Mouse (Mus musculus) neural tube, embryonic 14.5 days (tissue): ENCODE measurements around the gene Sel1l2. TPM values are rescaled to one million over a fixed set of nuclear protein-coding genes. Genes with fewer than 3 reads are reported as not detected.

ENCODE experiments used
- ATAC-seq: fragments of 200-750 bp; cut with Nextera tagmentation; 2 replicates; pipeline ENCODE4 v1.8.0; 2017; ENCODE audit warnings: low read depth, mild to moderate bottlenecking, moderate TSS enrichment, moderate library complexity
- H3K27ac ChIP-seq: fragments of 300-500 bp; sonication (generic); 2 replicates; pipeline ENCODE4 v1.5.1; 2014; ENCODE audit warnings: low read depth, mild to moderate bottlenecking, control low read depth, low read length, moderate library complexity, mixed read lengths
- H3K27me3 ChIP-seq: fragments of 300-500 bp; sonication (generic); 2 replicates; pipeline ENCODE4 v1.6.1; 2014; ENCODE audit warnings: low read length; ENCODE audit not compliant: control insufficient read depth, insufficient read depth
- H3K36me3 ChIP-seq: fragments of 300-500 bp; sonication (generic); 2 replicates; pipeline ENCODE4 v1.6.1; 2014; ENCODE audit warnings: low read length, mixed read lengths; ENCODE audit not compliant: control insufficient read depth, insufficient read depth
- H3K4me1 ChIP-seq: fragments of 300-500 bp; sonication (generic); 2 replicates; pipeline ENCODE4 v1.6.1; 2014; ENCODE audit warnings: low read length; ENCODE audit not compliant: control insufficient read depth, insufficient read depth
- H3K4me2 ChIP-seq: fragments of 300-500 bp; sonication (generic); 2 replicates; pipeline ENCODE4 v1.6.1; 2014; ENCODE audit warnings: mild to moderate bottlenecking, low read depth, low read length, control low read depth
- H3K4me3 ChIP-seq: fragments of 300-500 bp; sonication (generic); 2 replicates; pipeline ENCODE4 v1.5.1; 2014; ENCODE audit warnings: low read depth, low read length, control low read depth, mixed read lengths
- H3K9ac ChIP-seq: fragments of 300-500 bp; sonication (generic); replicated peaks from 2 replicates; pipeline ENCODE4 v1.6.1; 2014; ENCODE audit warnings: low read depth, mild to moderate bottlenecking, control low read depth, low read length, mixed read lengths
- H3K9me3 ChIP-seq: fragments of 300-500 bp; sonication (generic); 2 replicates; pipeline ENCODE4 v1.6.1; 2016; ENCODE audit warnings: low read length; ENCODE audit not compliant: control insufficient read depth
- WGBS: fragments of 180-500 bp; shearing (Covaris S2); extraction: QIAGEN DNeasy Blood & Tissue Kit; methylation state at CpG from one replicate; pipeline ENCODE4 v1.1.7; 2014; 5-methylcytosine and 5-hydroxymethylcytosine counted together
- polyA plus RNA-seq: library from polyadenylated mRNA; unstranded; fragments of >200 nt; fragmentation: Nextera tagmentation; extraction: Ambion mirVana; gene quantifications from 2 replicates; pipeline ENCODE4 v1.2.1, GENCODE M21; 2014

Sel1l2 gene
- polyA plus RNA-seq, 1 experiment from 2014 or later, result not detected

DNA sequence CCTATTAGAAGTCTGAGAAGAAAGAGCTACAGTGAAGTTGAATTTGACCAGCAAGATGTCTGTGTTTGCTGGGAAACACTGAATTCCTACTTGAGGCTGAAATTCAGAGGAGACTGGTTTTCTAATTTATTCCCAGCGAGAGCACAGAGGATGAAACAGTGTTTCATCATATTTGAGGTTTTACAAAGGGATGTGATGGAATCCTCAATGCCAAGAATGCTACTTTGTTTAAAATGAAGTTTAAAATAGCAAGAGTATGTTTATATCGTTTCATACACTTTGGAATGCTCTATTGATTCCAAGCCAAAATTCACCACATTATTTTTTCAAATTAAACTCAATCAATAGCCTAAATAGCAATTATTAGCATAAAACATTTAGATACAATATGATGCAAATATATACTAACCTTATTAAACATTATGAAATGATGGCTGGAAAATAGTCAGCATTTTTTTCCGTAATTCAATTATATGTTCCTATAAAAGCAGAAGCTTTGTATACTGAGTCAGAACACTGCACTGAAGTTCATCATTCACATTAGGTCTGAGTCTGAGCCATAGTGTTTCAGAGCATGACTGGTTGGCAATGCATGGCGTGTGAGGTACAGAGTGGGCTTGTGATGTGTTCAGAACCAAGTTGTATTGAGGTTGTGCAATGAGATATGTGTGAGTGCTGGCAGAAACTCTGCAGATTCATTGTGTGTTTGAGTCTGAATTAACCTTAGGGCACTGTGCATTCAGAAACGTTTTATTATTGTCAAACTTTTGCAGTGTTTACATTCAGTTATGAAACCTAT lies 58.8 kb downstream of the Sel1l2 start:
- no peak for ATAC-seq
- 81% methylated on average over 5 of the region's 5 CpGs for WGBS
- H3K36me3 ChIP-seq, result no peaks in the 10 kb centered on the region
- no peak overlapping the region for H3K9ac ChIP-seq
- no peak overlapping the region for H3K27ac ChIP-seq
- no peak overlapping the region for H3K4me2 ChIP-seq
- no peaks in the 10 kb centered on the region for H3K27me3 ChIP-seq
- H3K9me3 ChIP-seq, result no peaks in the 10 kb centered on the region
- no peaks in the 10 kb centered on the region for H3K4me1 ChIP-seq
- H3K4me3 ChIP-seq, result no peak overlapping the region

DNA sequence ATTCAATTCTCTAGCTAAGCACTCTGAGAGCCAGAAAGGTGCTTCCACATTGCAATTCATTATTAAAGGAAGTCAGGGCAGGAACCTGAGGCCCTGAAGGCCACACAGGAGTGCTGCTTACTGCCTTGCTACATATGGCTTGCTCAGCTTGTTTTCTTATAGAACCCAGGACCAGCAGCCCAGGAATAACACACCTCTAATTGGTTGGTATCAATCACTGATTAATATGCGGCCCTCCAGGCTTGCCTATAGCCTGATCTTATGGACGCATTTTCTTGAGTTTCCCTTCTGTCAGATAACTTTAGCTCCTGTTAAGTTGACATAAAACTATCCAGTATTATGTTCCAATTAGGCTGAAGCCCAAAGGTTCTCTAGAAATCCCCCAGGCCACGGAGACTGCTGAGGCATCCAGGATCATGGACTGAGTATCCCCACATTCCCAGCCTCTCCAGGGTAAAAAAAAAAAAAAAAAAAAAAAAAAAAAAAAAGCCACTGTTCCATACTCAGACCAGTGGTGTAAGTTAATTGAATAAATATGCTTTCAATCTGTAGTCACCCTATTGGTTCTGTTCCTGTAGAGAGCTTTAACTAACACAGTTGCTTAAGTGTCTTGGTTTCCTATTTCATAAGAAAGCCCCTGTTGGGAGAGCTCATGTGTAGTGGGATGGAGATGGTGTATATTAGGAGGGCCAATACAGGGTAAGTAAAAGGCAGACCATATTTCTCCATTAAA lies 86.4 kb downstream of the Sel1l2 start:
- ATAC-seq, result no peak
- Histone ChIP-seq H3K4me2 (no peak overlapping the region), H3K27ac (no peak overlapping the region), H3K36me3 (no peaks in the 10 kb centered on the region), H3K9ac (no peak overlapping the region), H3K4me1 (no peaks in the 10 kb centered on the region), H3K27me3 (no peaks in the 10 kb centered on the region), H3K4me3 (no peak overlapping the region), H3K9me3 (no peaks in the 10 kb centered on the region)
- 77% methylated on average over 3 of the region's 3 CpGs for WGBS

DNA sequence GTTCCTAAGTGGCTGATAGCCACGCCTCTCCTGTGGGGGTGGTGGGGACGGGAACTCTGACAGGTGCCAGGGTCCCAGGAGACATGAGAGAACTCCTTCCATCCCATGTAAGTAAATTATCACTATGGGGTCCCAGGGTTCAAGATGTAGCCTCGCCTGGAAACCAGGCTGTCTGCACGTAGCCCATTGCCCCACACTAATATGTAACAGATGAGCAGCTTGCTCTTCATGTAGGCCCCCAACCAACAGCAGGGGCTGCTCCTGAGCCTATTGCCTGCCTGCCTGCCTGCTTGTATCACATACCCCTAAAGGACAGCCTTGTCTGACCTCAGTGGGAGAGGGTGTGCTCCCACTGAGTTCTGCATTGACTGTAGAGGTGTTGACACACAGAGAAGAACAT lies 92.4 kb downstream of the Sel1l2 start:
- no peak overlapping the region for H3K4me3 ChIP-seq
- no peak overlapping the region for H3K27ac ChIP-seq
- H3K9me3 ChIP-seq, result no peaks in the 10 kb centered on the region
- ATAC-seq, result no peak
- no peaks in the 10 kb centered on the region for H3K36me3 ChIP-seq
- H3K4me2 ChIP-seq, result no peak overlapping the region
- H3K4me1 ChIP-seq, result no peaks in the 10 kb centered on the region
- 35% methylated on average over 4 of the region's 4 CpGs for WGBS
- H3K9ac ChIP-seq, result no peak overlapping the region
- H3K27me3 ChIP-seq, result no peaks in the 10 kb centered on the region

DNA sequence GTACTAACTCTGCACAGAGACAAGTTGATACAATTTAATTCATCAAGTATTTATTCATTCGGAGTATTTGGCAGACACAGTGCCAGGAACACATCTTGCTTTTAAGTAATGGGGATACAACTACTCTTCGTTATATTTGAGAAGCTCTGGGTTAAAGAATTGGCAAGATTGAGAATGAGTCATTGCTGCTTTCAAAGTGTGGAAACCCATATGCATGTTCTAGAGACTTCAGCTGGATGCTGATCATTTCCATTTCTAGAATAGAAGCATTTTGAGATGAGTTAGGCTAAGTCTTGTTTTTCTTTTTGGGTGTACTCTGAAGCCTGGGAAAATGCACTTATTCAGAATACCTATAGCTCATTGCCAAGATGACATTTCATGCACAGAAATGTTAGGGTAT lies 95.7 kb downstream of the Sel1l2 start:
- no peaks in the 10 kb centered on the region for H3K4me1 ChIP-seq
- no peaks in the 10 kb centered on the region for H3K36me3 ChIP-seq
- ATAC-seq, result no peak
- no peaks in the 10 kb centered on the region for H3K9me3 ChIP-seq
- no peak overlapping the region for H3K4me2 ChIP-seq
- no peak overlapping the region for H3K9ac ChIP-seq
- no peak overlapping the region for H3K27ac ChIP-seq
- no peaks in the 10 kb centered on the region for H3K27me3 ChIP-seq
- H3K4me3 ChIP-seq, result no peak overlapping the region
- 91% methylated on average over 2 of the region's 2 CpGs for WGBS

DNA sequence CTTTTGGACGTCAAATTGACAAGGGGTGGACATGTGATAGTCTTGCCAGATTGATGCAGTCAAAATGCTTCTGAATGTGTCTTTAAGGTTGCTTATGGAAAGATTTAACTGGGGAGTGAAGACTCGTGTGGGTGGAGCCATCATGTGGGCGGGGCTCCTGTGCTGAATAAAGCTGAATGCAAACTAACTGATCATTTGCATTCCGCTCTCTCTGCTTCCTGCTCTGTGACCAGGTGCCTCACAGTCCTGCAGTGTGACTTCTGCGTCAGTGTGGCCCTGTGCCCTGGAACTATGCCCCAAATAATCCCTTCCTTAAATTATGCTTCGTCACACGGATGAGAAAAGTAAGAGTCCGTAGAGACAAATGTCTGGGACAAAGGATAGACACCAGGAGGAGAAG lies 108.7 kb downstream of the Sel1l2 start:
- H3K9ac ChIP-seq, result no peak overlapping the region
- H3K9me3 ChIP-seq, result no peaks in the 10 kb centered on the region
- no peaks in the 10 kb centered on the region for H3K27me3 ChIP-seq
- H3K4me3 ChIP-seq, result no peak overlapping the region
- no peaks in the 10 kb centered on the region for H3K4me1 ChIP-seq
- WGBS, result 66% methylated on average over 8 of the region's 8 CpGs
- no peaks in the 10 kb centered on the region for H3K36me3 ChIP-seq
- ATAC-seq, result no peak
- H3K27ac ChIP-seq, result no peak overlapping the region
- no peak overlapping the region for H3K4me2 ChIP-seq

DNA sequence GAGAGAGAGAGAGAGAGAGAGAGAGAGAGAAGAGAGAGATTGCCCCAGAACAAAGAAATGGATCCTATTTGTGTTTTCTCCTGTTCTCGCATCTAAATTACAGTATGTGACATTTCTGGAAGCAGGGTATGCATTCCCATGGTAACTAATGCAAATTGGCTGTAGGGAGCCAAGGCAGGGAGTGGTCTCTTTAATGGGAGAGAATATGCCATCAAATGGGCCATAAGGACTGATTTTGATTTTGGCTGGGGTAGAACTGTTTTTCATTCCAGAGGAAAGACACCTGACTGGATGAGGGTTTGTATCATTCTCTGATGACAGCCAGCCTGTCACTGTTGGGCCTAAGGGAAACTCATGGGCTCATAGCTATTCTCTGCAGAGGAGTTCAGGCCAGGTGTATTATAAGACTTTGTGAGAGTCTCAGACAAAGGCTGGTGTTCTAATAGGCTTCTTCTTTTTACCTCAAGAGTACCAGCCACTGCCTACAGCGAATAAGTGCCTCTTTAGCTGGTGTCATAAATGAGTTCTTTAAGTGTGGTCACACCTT lies 133.8 kb downstream of the Sel1l2 start:
- H3K9me3 ChIP-seq, result no peaks in the 10 kb centered on the region
- H3K36me3 ChIP-seq, result no peaks in the 10 kb centered on the region
- H3K9ac ChIP-seq, result no peak overlapping the region
- no peak overlapping the region for H3K27ac ChIP-seq
- no peak for ATAC-seq
- H3K27me3 ChIP-seq, result no peaks in the 10 kb centered on the region
- 48% methylated on average over 2 of the region's 2 CpGs for WGBS
- H3K4me3 ChIP-seq, result no peak overlapping the region
- H3K4me1 ChIP-seq, result no peaks in the 10 kb centered on the region
- H3K4me2 ChIP-seq, result no peak overlapping the region

DNA sequence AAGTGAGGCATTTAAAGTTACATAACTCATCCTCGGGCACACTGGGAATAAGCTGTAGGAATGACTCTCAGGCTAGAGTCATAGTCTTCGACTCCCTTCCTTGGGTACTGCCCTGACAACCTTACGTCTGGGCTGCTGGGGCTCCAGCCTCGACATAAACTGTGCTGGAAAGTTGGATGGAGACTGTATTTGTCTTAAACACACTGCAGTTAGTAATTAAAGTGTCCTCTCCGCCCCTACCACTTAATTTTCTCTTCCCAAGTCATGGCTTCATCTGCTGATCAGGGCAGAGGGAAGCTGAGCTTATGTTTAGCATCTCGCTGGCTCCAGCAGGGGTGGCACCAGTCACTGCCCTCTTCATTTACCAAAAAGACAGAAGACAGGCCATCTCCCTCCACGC lies 135.2 kb downstream of the Sel1l2 start:
- Histone ChIP-seq H3K4me3 (no peak overlapping the region), H3K9ac (no peak overlapping the region), H3K27ac (no peak overlapping the region), H3K4me1 (no peaks in the 10 kb centered on the region), H3K27me3 (no peaks in the 10 kb centered on the region), H3K9me3 (no peaks in the 10 kb centered on the region), H3K36me3 (no peaks in the 10 kb centered on the region), H3K4me2 (no peak overlapping the region)
- no peak for ATAC-seq
- 64% methylated on average over 7 of the region's 7 CpGs for WGBS

DNA sequence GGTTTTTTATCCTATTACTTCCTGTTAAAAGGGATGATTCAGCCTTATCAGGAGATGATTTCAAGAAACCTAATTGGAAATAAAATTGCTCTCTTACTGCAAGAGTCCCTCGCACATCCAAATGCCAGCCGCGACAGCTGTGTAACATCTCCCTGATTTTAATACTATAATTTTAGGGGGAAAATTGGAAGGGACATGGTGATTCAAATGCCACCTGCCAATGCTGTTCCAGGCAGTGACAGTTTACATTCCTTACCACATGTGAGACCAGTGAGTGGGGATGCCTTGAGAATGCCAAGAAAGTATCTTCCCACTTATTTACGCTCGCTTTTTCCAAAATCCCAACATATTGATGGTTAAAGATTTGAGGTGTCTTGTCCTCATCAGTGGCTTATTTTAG lies 146.4 kb downstream of the Sel1l2 start:
- Histone ChIP-seq H3K4me2 (no peak overlapping the region), H3K4me1 (no peaks in the 10 kb centered on the region), H3K27me3 (no peaks in the 10 kb centered on the region), H3K27ac (no peak overlapping the region), H3K9ac (no peak overlapping the region), H3K4me3 (no peak overlapping the region), H3K36me3 (no peaks in the 10 kb centered on the region), H3K9me3 (no peaks in the 10 kb centered on the region)
- 92% methylated on average over 5 of the region's 5 CpGs for WGBS
- no peak for ATAC-seq

DNA sequence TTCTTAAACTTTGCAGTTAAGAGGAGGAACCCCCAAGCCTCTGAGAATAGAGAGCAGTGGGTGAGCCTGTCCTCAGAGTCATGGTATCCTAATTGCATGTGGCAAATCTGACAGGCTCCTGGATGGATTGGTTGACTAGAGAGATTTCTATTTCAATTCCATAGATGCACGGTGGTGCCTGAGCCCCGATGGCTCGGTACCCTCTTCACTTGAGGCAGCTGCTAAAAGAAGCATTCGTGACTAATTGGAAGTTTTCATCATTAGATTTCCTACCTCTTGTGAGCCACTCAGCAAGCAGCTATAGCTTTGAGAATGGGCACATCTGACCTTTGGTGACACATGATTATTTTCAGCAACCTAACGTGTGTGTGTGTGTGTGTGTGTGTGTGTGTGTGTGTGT lies 147.1 kb downstream of the Sel1l2 start:
- 68% methylated on average over 5 of the region's 5 CpGs for WGBS
- Histone ChIP-seq H3K4me3 (no peak overlapping the region), H3K27ac (no peak overlapping the region), H3K4me1 (no peaks in the 10 kb centered on the region), H3K27me3 (no peaks in the 10 kb centered on the region), H3K36me3 (no peaks in the 10 kb centered on the region), H3K9me3 (no peaks in the 10 kb centered on the region), H3K9ac (no peak overlapping the region), H3K4me2 (no peak overlapping the region)
- ATAC-seq, result no peak
